Mouse (Mus musculus) gastrocnemius, postnatal 25 days (tissue): Measurements from ENCODE around the gene Scn3a. TPM values are rescaled to one million over a fixed set of nuclear protein-coding genes. Genes with fewer than 3 reads are reported as not detected.
"Not testable (repeated sequence)": the region's sequence is repeated elsewhere in the genome, so short reads cannot be mapped to it uniquely, and the experiment has no call there.

Experiments
- DNase-seq: peaks from one replicate; pipeline ENCODE4 v3.0.0; 2022
- total RNA-seq, 2 experiments: library from RNA; stranded (reverse); gene quantifications; 1 replicate in 1 of 2; 2 replicates in 1 of 2; pipeline ENCODE4 v1.2.3; 2021

The Scn3a gene
- total RNA-seq, 2 experiments from 2014 or later, result 0.33 to 0.54 TPM

DNA sequence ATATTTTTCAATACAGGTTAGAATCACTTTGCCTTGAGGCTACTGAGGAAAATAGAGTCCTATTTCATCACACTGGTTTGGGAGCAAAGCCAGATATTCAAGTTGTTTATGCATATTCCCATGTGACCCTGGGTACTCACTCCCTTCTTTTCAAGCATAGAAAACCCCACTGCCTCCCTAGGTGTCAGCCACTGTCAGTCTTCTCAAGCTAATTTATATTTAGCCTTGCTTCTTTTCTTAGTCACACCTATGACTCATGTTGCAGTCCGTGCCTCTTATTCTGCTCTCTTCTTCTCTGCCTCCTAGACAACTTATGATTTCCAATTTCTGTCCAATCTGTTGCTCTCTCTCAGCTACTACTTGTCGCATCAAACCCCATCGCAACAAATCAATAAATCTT lies 84.0 kb downstream of the Scn3a start:
- DNase-seq, result no peak

GRCm38 (mm10) chr2:65481007-65481672 lies 86.3 kb downstream of the Scn3a start:
- DNase-seq, result no peak

GRCm38 (mm10) chr2:65471311-65471882 lies 96.0 kb downstream of the Scn3a start:
- no peak for DNase-seq

DNA sequence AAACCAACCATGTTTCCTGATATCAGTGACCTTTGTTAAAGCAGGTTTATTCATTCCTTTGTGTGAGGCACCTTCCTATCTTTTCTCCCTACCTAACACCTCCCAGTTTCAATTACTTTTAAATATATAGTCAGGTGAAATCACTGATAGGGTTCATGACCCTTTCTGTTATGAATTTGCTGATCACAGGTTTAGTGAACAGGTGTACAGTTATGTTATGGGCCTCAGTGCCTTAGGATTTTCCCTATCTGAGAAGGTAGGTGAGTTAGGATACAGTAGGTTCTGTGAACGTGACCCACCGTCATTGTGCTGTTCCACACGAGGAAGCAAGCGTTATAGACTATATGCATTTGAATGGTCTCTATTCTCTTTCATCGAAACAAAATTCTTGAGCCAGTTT lies 101.7 kb downstream of the Scn3a start:
- DNase-seq, result no peak

GRCm38 (mm10) chr2:65453763-65454162 lies 113.7 kb downstream of the Scn3a start:
- no peak for DNase-seq

DNA sequence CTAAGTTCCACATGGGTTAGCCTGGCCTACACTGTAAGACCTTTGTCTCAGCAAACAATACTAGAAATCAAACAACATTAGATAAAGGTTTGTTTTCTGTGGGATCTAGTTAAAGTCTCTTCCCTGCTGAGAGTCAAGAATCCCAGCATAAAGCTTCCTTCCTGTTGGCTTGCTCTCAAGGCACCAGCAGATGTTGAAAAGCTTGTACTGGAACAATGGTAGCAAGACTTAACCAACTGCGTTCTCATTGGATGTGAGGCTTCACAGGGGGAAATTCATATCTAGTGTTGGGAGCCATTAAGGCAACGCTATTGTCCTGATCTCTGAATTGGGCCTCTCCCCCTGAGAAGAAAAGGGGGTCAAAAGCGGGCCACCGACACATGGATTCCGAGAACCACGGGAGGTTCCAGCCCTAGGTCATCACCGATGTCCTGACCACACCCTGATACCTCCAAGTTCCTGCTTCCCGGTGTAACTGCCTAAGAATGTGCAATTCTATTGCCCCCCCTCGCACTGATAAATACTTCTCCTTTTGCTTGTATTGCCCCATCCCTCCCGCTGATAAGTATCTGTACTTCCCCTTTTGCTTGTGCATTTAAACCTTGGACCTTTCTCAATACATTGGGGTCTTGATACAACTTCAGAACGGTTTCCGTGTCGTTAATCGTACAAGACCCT lies 115.9 kb downstream of the Scn3a start:
- DNase-seq, result not testable (repeated sequence)

DNA sequence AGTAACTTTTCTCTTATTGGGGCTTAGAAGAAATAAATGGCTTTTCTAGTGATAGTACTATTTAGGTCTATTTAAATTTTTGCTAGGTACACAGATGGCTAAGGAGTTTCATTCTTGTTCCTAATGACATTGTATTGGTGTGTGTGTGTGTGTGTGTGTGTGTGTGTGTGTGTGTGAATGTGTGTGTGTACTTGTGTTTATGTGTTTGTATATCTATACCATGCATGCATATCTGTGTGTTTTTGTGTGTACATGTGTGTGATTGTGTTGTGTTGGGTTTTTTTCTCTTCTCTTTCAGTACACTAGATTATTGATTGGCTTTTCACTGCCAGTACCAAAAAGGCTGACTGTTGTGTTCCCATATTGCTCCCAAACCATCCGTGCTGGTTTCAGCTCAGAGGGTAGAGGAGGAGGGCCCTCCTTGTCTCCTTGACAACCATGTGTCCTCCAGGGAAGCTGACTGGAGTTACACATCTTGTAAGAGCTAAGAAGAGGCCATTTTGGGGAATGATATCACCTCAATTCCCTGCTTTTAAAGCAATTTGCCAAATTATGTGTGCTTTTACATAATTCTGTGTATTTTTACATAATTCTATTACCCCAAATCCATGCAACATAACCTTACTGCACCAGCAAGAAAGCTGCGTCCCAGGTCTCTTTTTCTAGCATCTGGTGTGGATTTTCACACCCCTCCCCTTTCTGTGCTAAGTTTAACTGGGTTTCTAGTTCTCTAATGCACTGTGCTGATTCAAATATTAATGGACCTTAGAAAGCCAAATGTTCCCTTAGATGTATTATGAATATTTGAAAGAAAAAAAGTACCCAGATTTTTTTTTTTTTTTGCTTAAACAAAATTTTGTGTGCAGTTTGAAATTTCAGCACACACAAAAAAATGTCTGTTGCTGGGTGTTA lies 116.7 kb downstream of the Scn3a start:
- no peak for DNase-seq

- DNase-seq, result no peak
Observed at GRCm38 (mm10) chr2:65449126-65449828, 118.2 kb downstream of the Scn3a start.

DNA sequence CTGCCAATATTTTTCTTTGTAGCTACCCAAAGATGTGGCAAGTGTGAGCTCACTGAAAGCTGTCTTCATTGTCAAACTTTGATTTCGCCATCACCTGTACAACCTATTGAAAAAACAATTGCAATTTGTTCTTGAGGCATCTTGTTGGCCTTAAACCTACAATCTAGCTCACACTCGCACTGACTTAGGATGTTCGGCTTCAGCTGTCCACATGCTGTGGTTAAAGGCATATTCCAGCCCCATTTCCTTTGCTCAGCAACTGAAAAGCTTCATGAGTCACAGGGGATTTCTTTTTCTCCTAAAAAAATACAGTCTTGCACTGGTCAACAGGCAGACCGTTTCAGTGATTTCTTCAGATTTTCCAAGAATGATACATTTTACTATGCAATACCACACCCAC lies 124.3 kb downstream of the Scn3a start:
- DNase-seq, result no peak

- DNase-seq, result no peak
Observed at GRCm38 (mm10) chr2:65441566-65441965, 125.9 kb downstream of the Scn3a start.

DNA sequence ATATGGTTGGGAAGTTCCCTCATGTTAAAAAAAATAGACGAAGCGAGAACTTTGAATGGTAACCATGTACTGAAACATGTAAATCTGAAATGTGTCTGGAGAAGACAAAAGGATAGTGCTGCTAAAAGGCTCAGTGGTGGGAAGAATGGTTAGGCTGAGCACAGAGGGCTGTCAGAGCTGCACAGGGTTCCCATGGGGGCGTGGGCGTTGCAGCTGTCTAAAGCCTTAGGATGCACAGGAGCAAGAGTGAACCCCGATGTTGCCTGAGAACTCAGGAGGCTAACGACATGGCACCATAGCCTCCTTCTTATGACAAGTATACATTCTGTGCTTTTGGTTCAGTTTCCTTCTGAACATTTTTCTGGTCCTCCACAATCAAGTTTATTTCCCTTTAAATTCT lies 126.3 kb downstream of the Scn3a start:
- no peak for DNase-seq

DNA sequence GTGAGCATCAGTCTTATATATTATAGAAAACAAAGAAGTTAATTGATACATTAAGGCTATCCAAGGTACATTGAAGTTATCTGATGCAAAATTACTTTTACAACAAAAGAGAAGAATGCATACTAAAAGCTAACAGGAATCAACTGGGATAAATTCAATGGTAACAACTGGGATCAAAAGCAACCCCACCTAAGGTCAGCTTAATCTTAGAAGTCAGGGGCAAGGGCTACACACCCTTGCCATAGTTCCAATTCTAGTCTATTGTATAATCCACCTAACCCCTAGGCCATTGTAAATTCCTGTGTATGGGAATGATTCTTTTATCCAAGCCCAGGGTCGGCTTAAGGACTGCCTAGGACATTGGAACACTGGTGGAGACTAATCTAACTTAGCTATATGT lies 130.5 kb downstream of the Scn3a start:
- DNase-seq, result no peak

DNA sequence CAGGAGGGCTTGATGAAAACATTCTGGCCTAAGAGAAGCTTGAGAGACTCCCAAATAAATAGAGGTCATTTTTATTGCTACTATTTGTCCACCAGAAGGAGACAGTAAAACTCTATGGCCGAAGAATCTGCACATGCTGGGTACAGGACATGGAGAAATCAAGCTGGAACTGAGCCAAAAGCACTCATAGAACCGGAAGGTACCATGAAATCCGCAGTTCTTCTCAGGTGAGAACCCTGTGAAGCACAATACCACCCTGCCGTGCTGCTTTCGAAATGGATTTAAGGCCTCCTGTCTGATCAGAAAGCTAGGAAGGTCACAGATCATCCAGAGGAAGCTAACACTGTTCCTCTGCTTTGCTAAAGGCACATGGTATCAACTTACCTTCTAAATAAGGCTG lies 143.9 kb downstream of the Scn3a start:
- no peak for DNase-seq

- no peak for DNase-seq
Observed at GRCm38 (mm10) chr2:65421259-65422255, 145.9 kb downstream of the Scn3a start.

DNA sequence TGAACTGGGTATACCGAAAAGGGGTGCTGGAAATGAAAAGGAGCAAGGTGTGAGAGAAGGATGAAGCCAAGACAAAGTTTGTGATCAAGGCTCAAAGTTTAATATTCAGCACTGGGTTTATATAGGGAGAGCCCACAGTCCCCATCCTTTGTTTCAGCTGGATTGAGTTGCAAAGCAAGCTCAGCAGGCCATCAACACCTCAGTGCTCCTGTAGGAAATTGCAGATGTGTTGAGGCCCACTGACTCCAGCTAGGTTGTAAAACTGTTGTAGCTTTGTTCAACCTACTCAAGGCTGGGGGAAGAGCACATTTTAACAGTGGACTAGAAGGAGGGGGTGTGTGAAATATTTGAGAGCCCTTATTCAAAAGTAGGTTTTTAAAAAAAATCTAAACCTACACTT lies 148.8 kb downstream of the Scn3a start:
- no peak for DNase-seq

- DNase-seq, result no peak
Observed at GRCm38 (mm10) chr2:65416535-65416934, 150.9 kb downstream of the Scn3a start.

- no peak for DNase-seq
Observed at GRCm38 (mm10) chr2:65415294-65415693, 152.1 kb downstream of the Scn3a start.

DNA sequence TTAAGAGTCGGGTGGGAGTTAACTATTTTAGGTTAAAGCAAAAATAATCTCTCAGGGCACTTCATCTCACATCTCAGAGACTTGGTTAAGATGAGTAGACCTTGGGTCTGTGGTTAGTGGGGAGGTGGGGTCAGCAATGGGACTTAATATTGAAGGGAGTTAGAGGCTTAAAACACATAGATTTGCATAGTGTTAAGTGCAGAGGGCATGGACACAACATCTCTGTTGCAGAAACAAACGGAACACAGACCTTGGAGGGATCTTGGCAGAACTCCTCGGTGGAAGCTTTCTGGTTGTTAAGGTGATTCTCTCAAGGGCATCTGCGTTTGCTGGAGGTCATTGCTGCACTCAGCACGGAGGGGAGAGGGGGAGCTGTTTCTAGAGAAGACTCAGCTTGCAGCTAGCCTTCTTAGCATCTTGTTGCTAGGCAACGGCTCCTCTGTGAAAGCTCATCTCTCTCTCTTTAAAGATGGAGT lies 152.6 kb downstream of the Scn3a start:
- DNase-seq, result no peak

- no peak for DNase-seq
Observed at GRCm38 (mm10) chr2:65414237-65414636, 153.2 kb downstream of the Scn3a start.

DNA sequence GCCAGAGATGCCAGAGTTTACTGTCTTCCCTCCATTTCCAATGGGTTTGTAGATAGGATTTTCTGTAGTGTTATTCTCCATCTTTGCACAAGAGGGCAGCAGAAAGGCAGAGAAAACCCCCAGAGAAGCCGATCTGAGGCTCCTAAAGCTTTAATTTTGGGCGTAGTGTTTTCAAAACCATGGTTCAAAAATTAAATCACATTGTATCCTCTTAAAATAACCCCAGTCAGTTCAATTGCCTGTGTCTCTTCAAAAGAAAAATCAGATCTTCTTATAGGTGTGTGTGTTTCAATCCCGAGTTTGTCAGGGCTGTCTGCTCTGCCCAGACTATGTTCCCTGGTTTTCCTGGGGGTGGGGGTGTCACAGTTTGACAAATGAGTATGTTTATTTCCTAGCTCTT lies 153.7 kb downstream of the Scn3a start:
- DNase-seq, result no peak
